Mouse (Mus musculus) adipocyte (in vitro differentiated cells): ENCODE measurements around the gene Zfp652.

Experiments
- DNase-seq: peaks from one replicate; pipeline ENCODE4 v3.0.0-alpha.2; 2016; ENCODE audit warnings: low spot score

Zfp652 gene

DNA sequence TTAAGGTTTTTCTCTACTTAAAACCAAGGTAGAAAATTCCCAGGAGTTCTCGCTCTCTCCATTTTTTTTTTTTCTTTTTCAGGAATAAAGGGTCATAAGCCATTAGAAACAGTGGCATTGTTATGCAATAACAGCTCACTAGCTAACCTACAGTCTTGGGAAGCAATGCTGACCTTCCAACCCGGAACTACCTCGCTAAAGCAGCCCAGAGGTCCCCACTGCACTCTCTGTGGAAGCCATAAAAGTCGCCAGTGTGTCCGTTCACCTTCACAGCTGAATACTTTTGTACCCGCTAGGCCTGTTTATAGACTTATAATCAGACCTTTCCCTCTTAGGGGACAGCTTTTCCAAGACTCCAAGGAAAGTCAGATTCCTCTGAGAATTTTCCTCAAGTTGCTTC lies 55.8 kb downstream of the Zfp652 start:
- peak; percentile 18 for DNase-seq

DNA sequence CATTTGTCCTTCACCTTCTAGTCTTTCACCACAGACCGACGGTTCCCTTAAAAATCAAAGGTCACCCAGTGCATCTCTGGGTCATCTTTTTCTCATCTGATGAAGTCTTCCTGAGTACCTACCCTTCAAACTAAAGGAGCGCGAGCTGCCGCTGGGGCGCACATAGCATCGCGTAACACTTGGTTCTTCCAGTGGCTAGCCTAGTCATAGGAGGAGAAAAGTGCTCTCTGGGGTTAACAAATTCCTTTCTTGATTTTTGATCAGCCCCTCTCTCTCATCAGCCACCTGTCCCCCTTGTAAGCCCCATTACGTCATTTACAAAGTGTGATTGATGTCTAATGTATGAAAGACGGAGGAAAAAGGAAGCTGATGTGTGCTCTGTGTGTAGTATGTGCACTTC lies 56.7 kb downstream of the Zfp652 start:
- no peak for DNase-seq

DNA sequence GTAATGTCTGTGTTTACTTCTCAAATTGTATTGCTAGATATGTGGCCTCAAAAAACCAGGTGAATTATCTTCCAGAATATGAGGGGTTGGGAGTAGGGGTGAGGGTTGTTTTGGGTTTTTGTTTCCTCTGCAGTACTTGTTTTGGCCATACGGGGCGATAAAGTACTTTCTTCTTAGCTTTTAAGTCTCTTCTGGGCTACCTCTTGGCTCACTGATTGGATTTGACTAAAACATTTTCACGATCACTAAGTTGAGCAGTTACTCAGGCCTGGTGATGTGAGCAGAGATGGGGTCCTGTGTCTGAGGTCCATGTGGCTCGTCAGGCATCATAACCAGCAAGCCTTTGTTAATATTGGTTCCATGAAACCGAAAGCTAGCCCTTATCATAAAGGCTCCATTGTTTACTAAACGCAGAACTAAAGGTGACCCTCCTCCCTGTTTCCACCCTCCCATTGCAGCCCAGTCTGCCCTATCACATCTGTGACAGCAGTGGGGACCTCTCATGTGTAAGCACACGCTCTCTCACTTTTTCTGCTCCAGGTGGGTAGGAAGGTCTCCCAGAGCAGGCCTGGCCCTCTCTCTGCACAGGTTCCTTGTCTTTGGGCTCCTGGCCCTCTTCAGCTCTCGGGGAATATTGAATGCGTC lies 58.4 kb downstream of the Zfp652 start:
- peak; percentile 51 for DNase-seq

DNA sequence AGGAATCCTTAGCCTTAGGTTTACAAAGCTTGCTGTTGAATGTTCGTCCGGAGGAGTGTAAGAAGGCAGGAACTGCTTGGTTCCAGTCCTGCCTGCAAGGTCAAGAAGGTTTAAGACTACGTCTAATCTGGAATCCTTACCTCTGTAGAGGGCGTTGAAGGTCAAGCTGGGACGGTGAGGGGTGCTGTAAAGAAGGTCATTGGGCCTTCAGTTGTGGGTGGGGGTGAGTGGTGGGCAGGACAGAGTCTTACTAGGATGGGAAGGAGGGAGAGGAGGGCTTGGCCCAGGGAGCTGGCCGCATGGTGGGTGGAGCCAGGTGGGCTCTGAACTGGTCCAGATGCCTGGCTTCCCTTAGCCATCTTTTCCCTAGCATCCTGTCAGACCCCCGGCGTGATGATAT lies 59.2 kb downstream of the Zfp652 start:
- DNase-seq = no peak

DNA sequence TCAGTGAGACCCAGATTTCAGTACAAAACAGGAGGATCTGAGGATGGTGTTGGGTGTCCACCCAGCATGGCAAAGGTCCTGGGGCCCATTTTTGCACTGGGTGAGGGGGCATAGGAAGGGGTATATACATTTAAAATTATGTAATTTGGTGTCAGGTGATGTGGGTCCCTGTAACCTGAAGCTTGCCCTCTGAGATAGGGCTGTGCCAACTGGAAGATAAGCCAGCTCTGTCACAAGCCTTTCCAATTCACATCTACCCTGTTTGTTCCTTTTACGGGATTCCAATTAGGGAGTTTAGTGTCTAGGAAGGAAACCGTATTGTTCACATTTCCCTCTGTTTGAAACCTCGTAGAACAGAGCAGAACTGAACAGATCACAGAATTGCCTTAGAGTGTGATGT lies 60.8 kb downstream of the Zfp652 start:
- peak; percentile 14 for DNase-seq

DNA sequence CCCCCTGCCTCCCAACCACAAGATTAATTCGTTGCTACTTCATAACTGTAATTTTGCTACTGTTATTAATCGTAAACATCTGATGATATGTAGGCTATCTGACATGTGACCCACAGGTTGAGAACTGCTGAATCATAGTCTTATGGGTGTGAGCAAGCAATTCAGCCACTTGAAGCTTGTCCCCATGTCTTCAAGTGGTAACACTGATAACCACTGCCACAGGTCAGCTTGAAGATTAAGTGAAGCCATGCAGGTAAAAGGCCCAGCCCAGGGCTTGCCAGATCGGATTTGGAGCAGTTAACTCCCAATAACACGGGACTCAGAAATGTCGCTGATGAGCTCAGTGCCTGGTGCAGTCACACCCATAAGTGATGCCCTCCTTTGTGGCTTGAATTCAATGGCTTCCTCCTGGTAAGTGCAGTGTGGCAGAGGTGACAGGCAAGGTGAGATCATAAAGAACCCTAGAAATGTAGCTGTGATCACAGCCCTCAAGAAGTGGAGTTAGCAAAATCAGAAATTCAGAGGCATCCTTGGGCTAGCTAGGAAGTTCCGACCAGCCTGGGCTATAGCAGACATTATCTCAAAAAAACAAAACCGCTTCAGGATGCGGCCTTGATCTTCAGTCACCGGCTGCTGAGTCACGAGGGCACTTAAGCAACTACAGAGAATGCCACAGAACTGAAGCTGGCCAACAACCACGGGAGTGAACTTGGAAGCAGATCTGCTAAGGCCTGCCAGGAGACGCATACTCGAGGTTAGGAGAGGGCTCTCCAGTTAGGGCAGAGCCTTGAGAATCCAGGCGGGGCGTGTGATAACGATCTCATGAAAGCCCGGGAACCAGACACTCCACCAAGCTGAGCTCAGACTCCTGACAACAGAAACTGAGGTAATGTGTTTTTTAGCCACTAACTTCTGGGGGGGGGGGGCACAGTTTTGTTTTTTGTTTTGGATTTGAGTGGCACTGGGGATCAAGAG lies 65.1 kb downstream of the Zfp652 start:
- DNase-seq = peak; percentile 97

DNA sequence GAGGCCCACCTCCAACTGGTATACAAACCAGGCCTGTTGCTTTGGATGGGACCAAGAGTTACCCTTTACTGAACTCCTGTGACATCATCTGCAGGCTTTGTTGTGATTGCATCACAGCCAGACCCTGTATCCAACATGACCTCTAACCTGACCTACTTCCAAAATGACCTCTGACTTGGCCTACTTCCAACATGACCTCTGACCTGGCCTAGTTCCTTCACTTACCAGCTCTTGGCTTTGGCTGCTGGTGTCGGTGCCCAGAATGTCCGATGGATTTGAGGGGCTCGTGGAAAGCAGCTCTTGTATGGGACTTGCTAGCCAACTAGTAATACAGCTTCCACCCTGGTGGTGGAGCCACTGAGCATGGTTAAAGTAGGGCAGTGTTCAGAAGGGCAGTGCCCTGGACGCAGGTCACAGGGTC lies 66.4 kb downstream of the Zfp652 start:
- peak; percentile 44 for DNase-seq

DNA sequence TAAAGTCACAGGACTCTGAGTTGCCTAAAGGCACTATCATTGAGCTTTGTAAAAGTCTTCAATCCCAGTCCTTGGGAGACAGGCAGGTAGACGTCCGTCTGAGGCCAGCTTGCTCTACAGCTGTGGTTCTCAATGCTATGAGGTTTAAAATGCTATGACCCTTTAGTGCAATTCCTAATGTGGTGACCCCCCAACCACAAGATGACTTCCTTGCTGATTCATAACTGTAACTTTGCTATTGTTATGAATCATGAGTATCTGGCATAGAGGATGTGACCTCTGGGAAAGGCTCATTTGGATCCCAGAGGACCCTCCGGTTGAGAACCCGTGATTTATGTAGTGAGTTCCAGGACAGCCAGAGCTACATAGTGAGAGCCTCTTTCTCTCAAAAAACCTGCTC lies 66.9 kb downstream of the Zfp652 start:
- DNase-seq = peak; percentile 29

DNA sequence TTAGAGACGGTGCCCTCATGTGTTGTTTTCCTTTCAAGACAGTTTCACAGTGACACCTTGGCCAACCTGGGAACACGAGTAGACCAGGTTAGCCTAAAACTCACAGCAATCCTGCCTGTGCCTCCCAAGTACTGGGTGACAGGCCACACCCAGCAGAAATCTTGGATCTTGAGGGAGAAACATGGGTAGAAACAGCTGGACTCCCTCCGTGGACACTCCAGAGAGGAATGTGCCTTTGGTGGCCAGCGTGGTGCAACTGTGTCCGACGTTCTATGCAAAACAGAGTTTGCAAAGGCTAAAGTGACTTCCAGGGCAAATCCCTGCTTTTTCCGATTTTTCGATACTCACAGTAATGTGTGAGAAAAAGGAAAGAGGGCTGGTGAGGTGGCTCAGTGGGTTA lies 68.0 kb downstream of the Zfp652 start:
- no peak for DNase-seq

DNA sequence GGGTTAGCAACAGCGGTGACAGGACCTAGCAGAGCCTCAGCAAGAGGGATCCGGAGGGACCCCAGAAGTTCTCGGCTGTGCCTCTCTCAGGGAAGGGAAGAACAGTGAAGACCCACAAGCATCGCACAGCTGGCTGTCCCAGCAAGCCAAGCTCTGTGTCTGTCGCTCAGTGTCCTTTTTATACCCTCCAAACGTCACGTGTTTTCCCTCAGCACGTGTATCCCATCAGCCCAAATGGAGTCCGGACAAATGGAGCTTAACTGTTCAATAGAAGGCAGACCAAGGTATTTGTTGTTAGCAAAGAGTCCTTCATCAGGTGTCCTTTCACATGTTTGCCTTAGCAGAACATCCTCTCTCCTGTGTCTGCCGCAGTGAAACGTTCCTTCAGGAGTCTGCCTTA lies 69.1 kb downstream of the Zfp652 start:
- DNase-seq = no peak

DNA sequence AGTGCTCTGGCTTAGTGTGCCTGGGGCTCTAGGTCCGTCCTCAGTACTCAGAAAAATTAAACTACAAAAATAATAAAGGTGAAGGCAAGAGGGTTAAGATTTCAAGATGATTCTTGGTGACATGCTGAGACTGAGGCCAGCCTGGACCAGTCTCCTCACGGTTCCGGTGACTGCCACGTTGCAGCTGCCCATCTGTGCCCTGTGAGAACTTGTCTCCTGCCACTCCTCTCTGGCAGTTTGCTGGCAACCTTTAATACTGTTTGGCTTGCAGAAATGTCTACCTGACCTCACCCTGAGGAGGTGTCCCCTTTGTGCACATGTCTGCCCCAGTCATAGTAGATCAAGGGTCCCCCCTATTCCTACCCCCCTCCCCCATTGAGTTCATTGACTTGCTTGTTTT lies 71.0 kb downstream of the Zfp652 start:
- DNase-seq = no peak

DNA sequence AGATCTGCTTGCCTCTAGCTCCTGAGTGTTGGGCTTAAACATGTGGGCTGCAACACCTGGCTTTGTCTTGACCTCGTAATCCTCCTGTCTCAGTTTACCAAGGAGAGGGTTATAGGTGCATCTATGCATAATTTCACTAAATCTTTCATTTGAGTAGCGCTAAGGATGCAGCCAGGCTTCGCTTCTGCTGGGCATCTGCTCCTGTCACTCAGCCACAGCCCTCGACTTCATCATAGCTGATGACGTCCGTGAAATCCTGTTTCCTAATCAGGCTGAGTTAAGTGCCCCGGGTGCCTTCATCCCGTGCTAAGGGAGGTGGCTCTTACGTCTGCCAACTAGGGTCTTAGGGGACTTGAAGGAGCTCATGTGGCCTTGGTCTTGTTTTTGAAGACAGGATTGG lies 71.5 kb downstream of the Zfp652 start:
- no peak for DNase-seq

DNA sequence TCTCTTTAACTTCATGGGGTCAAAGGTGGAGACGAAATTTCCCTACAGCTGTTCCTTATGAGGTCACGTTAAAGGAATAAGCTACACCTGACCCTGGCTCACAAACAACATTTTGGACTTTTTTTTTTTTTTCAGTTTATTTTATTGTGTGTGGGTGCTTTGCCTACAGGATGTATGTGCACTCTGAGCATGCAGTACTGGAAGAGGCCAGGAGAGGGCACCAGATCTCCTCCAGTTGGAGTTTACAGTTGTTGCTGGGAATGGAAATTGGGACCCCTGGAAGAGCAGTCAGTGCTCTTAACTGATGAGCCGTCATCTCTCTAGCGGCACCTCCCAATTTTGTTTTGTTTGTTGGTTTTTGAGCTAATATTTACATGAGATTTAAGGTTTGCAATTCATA lies 73.2 kb downstream of the Zfp652 start:
- DNase-seq = no peak

DNA sequence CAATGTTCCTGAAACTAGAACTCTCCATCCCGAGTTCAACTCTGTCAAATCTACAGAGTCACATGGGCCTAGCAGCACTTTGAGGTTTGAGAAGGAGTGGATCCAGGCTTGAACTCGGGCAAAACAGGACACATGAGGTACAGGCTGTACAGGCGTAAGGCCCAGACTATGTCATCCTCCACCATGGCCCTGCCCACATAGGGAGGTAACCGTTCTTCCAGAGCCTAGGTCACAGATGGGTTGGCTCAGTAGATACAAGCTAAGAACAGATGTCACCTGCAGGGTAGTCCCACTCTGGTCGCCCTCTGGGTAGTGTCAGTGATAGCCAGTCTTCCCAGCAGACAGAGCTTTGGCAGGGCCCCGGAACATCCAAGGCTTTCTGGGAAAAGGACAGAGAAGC lies 74.0 kb downstream of the Zfp652 start:
- no peak for DNase-seq

DNA sequence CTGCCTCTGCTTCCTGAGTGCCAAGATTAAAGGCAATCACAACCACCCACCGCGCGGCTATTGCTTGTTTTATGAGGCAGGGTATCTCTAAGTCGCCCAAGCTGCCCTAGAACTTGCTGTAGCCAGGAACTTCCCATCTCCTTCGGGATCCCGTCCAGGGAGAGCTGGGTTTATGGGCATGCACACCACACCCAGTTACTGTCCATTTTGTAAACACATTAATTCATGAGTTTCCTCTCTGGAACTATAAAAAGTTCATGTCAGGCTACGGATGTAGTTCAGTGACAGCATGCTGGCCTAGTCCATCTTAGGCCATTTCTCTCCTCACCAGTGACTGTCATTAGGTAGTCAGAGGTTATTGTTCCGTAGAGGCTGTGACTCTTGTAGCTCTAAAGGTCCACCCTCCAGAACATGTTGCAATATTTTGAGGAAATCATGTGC lies 77.0 kb downstream of the Zfp652 start:
- DNase-seq = peak; percentile 53

DNA sequence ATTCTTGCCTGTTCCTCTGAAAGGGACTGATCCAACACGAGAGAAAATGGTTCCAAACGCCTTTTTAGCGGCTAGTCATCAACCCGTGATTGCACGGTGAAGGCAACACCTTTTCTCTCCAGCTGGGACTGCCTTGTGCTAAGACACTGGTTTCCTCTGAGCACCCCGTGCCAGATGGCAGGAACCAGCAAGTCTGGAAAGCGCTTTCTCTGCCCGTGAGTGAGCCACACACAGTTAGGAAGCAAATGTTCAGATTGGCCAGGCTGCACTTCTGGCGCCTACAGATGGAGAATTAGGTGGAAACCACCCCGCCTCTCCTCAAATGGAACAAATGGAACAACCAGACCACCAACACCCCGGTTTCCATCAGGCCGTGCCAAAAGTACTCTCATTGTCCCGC lies 79.3 kb downstream of the Zfp652 start:
- no peak for DNase-seq

DNA sequence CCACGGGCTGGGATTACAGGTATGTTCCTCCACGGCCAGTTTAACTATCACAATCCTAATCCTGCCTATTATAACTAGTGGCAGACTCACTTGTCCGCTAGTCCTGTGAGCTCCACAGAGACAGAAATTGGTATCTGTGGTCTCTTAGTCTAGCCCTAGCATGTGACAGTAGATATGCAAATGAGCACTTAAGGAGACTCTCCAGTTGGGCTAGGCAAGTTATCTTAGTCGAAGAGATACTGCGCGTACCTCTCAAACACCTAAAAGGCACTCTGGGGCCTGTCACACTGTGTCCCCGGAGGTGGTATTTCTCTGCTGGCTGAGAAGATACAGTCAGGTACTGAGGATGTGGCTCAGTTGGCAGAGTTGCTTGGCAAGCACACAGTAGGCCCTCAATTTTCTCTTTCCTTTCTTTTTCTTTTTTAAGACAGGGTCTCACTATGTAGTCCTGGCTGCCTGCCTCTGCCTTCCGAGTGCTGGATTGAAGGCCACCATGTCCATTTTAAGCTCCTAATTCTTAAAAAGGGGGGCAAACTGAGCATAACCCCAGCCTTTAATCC lies 80.6 kb downstream of the Zfp652 start:
- no peak for DNase-seq

DNA sequence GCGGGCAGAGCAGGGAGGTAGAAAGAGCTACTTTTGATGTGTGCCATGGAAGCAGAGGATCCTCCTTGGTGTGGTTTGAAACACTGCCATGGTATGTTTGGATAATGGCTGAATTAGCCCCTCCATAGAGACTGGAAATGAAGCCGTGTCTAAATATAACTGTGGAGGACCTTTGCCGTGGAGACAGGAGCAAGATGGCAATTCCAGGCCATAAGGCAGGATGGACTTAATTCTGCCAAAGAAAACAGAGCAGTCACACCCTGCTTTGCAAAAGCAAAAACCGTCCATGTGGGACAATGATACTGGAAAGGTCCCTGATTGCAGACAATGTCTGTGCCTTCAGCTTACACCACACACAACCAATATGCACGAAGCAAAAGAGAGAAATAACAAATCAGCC lies 81.7 kb downstream of the Zfp652 start:
- peak; percentile 39 for DNase-seq

DNA sequence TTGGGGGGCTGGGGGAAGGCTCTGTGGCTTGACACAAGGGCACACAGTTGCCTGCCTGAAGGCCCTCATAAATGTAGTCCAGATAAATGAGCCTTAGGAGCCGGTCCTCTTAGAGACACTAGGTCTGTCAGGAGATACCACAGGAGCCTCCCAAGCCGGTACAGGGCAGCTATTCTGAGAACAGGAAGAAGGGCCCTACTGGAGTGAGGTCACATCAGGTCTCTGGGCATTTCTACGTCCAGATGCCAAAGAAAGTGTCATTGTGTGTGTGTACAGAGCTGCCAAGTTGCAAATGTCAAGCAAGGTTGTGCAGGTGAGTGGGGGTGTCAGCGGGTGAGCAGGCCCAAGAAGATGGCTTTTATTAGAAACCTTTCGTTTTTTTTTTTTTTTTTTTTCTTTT lies 83.1 kb downstream of the Zfp652 start:
- peak; percentile 43 for DNase-seq

DNA sequence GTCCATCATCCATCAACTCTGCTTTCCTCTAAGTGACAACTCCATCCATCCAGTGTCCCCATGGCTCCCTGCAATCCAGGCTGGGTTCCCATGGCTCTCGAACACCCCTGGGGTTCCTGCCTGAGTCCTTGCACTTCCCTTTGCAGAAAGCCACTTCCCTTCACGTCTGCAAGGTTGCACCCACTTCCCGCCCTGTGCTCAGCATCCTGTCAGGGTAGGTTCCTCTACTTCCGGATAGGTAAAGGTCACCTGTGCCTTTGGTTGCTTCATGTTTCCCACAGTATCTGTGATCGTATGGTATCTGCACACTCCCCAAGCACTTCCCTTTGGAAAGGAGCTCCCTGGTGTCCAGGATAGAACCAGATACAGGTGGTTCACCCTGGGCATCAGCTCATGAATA lies 92.5 kb downstream of the Zfp652 start:
- no peak for DNase-seq

DNA sequence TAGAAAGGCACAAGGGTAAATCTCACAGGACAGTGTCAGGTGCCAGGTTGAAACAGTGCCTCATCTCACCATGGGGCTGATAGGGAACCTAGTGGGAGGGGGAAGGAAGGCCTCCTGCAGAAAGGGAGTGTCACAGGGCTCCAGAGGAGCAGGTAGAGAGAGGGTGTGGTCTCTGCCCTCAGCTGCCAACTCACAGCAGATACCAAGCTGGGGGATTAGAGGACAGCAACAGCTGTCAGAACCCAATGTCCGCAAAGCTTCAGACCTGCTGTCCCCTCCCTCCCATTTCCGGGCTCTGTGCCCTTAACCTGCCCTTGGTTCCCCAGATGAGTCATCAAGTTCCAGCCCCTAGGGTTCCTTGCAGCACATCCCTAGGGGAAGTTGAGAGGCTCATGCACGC lies 93.1 kb downstream of the Zfp652 start:
- no peak for DNase-seq

DNA sequence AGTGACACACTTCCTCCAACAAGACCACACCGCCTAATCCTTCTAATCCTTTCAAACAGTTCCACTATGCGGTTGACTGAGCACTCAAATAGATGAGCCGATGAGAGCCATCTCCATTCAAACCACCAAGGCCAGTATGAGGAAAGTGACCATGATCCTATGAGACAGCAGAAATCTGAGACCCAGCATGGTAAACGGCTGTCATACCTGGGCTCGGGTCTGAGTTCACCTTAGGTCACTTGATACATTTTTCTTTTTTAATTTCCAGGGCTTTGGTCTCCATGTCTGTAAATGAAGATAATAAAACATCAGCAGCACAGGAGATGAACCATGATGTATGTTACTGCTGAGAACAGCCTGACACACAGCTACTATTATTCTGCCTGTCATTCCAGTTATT lies 95.4 kb downstream of the Zfp652 start:
- no peak for DNase-seq

DNA sequence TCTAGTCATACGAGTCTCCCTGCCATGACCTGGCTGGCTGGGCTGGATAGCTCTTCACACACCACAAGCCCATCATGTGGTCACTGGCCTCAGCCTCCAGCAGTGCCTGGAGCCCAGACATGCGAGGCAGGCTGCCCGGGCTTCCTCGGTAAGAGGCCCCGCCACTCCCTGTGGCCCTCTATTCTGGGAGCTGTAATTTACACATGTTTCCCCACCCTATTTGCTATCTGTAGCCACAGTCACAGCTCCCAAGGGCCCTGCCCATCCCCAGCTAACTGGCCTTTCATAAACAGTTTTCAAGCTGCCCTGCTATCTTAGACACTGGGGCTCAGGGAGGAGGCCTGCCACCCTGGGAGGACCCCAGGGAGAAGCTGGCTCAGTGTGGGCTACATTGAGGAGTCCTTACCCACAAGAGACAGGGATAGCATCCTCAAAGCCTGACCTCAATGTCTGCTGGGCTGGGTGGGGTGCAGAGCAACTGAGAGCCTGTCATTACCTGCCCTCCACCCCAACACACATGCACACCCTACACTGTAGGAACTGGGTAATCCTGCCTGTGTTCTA lies 96.1 kb downstream of the Zfp652 start:
- no peak for DNase-seq
